Mouse (Mus musculus) intestine, embryonic 14.5 days (tissue): ENCODE results near the gene Scamp3. TPM values are rescaled to one million over a fixed set of nuclear protein-coding genes. Genes with fewer than 3 reads are reported as not detected.
"Not testable (repeated sequence)": the region's sequence is repeated elsewhere in the genome, so short reads cannot be mapped to it uniquely, and the experiment has no call there.

ENCODE experiments used
- ATAC-seq: fragments of 200-750 bp; cut with Nextera tagmentation; replicated peaks from 2 replicates; pipeline ENCODE4 v1.8.0; 2017; ENCODE audit warnings: low read depth, moderate number of reproducible peaks, moderate TSS enrichment, moderate library complexity; ENCODE audit not compliant: low FRiP score, low TSS enrichment
- DNase-seq: peaks from one replicate; pipeline ENCODE4 v3.0.0-alpha.2; 2018; ENCODE audit warnings: low spot score
- H3K27ac ChIP-seq: fragments of 300-500 bp; sonication (generic); 2 replicates; pipeline ENCODE4 v1.5.1; 2014; ENCODE audit warnings: low read depth, mild to moderate bottlenecking, control low read depth
- H3K27me3 ChIP-seq: fragments of 300-500 bp; sonication (generic); replicated peaks from 2 replicates; pipeline ENCODE4 v1.6.1; 2014; ENCODE audit warnings: low read length, control low read depth; ENCODE audit not compliant: control insufficient read depth, insufficient read depth
- H3K36me3 ChIP-seq: fragments of 300-500 bp; sonication (generic); 2 replicates; pipeline ENCODE4 v1.6.1; 2014; ENCODE audit warnings: low read length, control low read depth; ENCODE audit not compliant: control insufficient read depth, insufficient read depth
- H3K4me1 ChIP-seq: fragments of 300-500 bp; sonication (generic); replicated peaks from 2 replicates; pipeline ENCODE4 v1.6.1; 2014; ENCODE audit warnings: low read length, control low read depth, mixed read lengths; ENCODE audit not compliant: control insufficient read depth, insufficient read depth
- H3K4me2 ChIP-seq: fragments of 300-500 bp; sonication (generic); 2 replicates; pipeline ENCODE4 v1.6.1; 2014; ENCODE audit warnings: low read length
- H3K4me3 ChIP-seq: fragments of 300-500 bp; sonication (generic); 2 replicates; pipeline ENCODE4 v1.5.1; 2014; ENCODE audit warnings: low read depth, low read length, control low read depth, mixed read lengths
- H3K9ac ChIP-seq: fragments of 300-500 bp; sonication (generic); 2 replicates; pipeline ENCODE4 v1.6.1; 2014; ENCODE audit warnings: mild to moderate bottlenecking, low read length
- H3K9me3 ChIP-seq: fragments of 300-500 bp; sonication (generic); 2 replicates; pipeline ENCODE4 v1.6.1; 2016; ENCODE audit warnings: low read length, control low read depth; ENCODE audit not compliant: control insufficient read depth
- WGBS: fragments of 180-500 bp; shearing (Covaris S2); extraction: QIAGEN DNeasy Blood & Tissue Kit; methylation state at CpG from one replicate; pipeline ENCODE4 v1.1.7; 2014; 5-methylcytosine and 5-hydroxymethylcytosine counted together
- polyA plus RNA-seq: library from polyadenylated mRNA; unstranded; fragments of >200 nt; fragmentation: Nextera tagmentation; extraction: Ambion mirVana; gene quantifications from 2 replicates; pipeline ENCODE4 v1.2.1, GENCODE M21; 2014

Gene Scamp3
- polyA plus RNA-seq, 1 experiment from 2014 or later = 98.1 TPM

DNA sequence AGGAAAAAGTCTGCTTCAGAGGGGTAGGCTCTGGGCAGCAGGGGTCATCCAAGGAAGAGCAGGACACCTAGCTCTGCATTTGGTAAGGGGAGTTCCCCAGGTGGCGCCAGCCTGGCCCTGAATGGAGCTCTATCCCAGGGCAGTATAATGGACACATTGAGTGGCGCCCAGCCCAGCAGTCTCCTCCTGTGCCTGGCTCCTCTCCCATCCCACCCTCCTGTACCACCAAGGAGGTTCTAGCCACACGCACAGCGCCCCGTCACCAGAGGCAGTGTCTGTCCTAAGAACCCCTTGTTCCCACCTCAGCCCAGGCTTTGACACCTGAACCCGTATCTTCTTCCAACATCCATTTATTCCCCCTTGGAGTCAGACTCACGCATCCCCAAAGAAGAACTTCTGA lies 32.5 kb downstream of the Scamp3 start:
- H3K4me3 ChIP-seq = no peak overlapping the region
- no peak overlapping the region for H3K9ac ChIP-seq
- no peaks in the 10 kb centered on the region for H3K27me3 ChIP-seq
- H3K36me3 ChIP-seq = peaks cover 61% of the 10 kb centered on the region
- ATAC-seq (no peak), DNase-seq (no peak)
- H3K9me3 ChIP-seq = no peaks in the 10 kb centered on the region
- WGBS = 91% methylated on average over 7 of the region's 7 CpGs
- H3K4me2 ChIP-seq = no peak overlapping the region
- H3K27ac ChIP-seq = no peak overlapping the region
- H3K4me1 ChIP-seq = peaks cover 10% of the 10 kb centered on the region

DNA sequence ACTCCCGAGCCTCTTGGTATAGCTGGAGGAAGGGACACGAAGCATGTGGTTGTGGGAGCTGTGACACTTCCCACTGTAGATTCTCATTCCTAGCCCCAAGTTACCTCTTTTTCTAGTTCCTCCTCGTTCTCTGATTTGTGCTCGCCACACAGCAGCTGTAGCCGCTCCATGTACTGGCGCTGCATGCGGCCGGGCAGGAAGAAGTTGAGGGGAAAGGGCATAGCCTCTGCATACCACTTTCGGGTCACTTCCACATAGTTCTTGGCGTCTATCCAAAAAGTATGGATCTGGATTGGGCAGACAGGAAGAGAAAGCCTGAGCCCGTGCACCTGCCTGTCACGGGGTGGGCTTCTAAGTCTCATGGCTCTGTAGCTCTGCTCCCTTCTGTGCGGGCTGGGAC lies 32.9 kb downstream of the Scamp3 start:
- no peak for DNase-seq

DNA sequence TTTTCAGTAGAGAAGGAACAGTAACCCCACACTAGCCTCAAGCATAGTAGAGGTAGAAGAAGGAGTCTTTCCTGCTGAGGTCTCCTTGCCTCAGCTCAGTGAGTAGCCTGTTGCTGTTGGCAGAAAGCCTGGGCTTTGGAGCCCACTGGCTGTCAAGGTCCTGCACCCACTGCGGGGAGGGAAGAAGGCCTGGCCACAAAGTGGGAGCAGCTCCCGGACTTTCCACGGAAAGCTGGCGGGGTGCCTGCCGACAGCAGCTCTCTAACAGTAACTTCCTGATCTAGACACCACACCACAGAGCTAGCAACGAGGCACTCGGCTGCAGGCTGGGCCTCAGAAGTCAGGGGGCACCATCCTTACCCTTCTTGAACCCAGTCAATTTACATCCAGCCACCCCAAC lies 33.5 kb downstream of the Scamp3 start:
- WGBS = 72% methylated on average over 7 of the region's 7 CpGs
- H3K27ac ChIP-seq = no peak overlapping the region

More for the DNA sequence above, 32.9 kb downstream of the Scamp3 start:
- Histone ChIP-seq H3K27ac (no peak overlapping the region), H3K4me1 (peaks cover 15% of the 10 kb centered on the region), H3K9ac (no peak overlapping the region), H3K9me3 (no peaks in the 10 kb centered on the region), H3K4me2 (no peak overlapping the region), H3K4me3 (no peak overlapping the region), H3K27me3 (no peaks in the 10 kb centered on the region), H3K36me3 (peaks cover 57% of the 10 kb centered on the region)
- no peak for ATAC-seq
- 73% methylated on average over 13 of the region's 13 CpGs for WGBS

GRCm38 (mm10) chr3:89213803-89214530 lies 36.7 kb downstream of the Scamp3 start:
- Histone ChIP-seq H3K9me3 (no peaks in the 10 kb centered on the region), H3K4me1 (peaks cover 21% of the 10 kb centered on the region), H3K4me3 (peak overlapping the region; percentile 95)

More for the DNA sequence above, 33.5 kb downstream of the Scamp3 start:
- Histone ChIP-seq H3K4me1 (peaks cover 20% of the 10 kb centered on the region), H3K9ac (no peak overlapping the region), H3K36me3 (peaks cover 52% of the 10 kb centered on the region), H3K27me3 (no peaks in the 10 kb centered on the region), H3K4me3 (no peak overlapping the region), H3K9me3 (no peaks in the 10 kb centered on the region), H3K4me2 (no peak overlapping the region)
- no peak for DNase-seq
- ATAC-seq = no peak

GRCm38 (mm10) chr3:89214681-89215411 lies 37.6 kb downstream of the Scamp3 start, which contains the start of gene Thbs3:
Thbs3 (plus strand) TSS chr3:89215180.
- Histone ChIP-seq H3K4me3 (peak within 1 kb of the TSS; percentile 95), H3K4me1 (peaks cover 21% of the 10 kb centered on the region)

More at GRCm38 (mm10) chr3:89213803-89214530, 36.7 kb downstream of the Scamp3 start:
- ATAC-seq = peak; percentile 91
- Histone ChIP-seq H3K4me2 (peak overlapping the region; percentile 81), H3K9ac (peak overlapping the region; percentile 85), H3K36me3 (peaks cover 21% of the 10 kb centered on the region), H3K27ac (peak overlapping the region; percentile 99), H3K27me3 (no peaks in the 10 kb centered on the region)
- under 1% methylated on average over 65 of the region's 69 CpGs for WGBS
- peak; percentile 94 for DNase-seq

DNA sequence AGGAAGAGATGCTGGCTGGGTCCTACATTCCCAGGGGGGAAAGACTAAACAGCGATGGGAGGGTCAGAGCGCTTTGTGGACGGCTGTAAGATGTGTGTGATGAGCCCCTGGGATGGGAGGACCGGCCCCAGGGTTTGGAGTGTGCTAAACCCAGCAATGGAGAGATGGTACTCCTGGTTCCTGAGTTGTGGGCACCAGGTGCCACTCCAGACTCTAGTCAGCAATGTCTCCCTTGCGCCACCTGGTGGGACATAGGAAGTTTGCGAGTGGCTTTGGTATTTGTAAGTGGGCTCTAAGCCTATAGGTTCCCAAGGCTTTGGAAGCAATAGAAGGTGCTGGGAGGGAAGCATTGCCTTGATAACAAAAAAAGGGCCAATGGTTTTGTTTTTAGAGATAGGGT lies 38.6 kb downstream of the Scamp3 start:
- no peaks in the 10 kb centered on the region for H3K9me3 ChIP-seq
- under 1% methylated on average over 6 of the region's 6 CpGs for WGBS
- H3K4me3 ChIP-seq = peak overlapping the region; percentile 95
- H3K27me3 ChIP-seq = no peaks in the 10 kb centered on the region
- peak overlapping the region; percentile 44; the same call in 1 of the 2 replicates for H3K9ac ChIP-seq
- peak; percentile 93 for DNase-seq
- 0 out of 2 replicates have a peak, but pooled peaks have one; percentile 12 for ATAC-seq
- H3K27ac ChIP-seq = no peak overlapping the region
- H3K4me1 ChIP-seq = peaks cover 21% of the 10 kb centered on the region
- H3K4me2 ChIP-seq = peak overlapping the region; percentile 81
- H3K36me3 ChIP-seq = peaks cover 2% of the 10 kb centered on the region; the same call in 1 of the 2 replicates

More at GRCm38 (mm10) chr3:89214681-89215411, 37.6 kb downstream of the Scamp3 start, which contains the start of gene Thbs3:
- no peak for DNase-seq
- 1% methylated on average over 19 of the region's 19 CpGs for WGBS
- Histone ChIP-seq H3K9ac (peak within 1 kb of the TSS; percentile 85), H3K27me3 (no peaks in the 10 kb centered on the region), H3K36me3 (peaks cover 12% of the 10 kb centered on the region), H3K27ac (peak within 1 kb of the TSS; percentile 99), H3K4me2 (peak within 1 kb of the TSS; percentile 81), H3K9me3 (no peaks in the 10 kb centered on the region)
- no peak for ATAC-seq

- H3K27me3 ChIP-seq, H3K9ac ChIP-seq, ATAC-seq, H3K4me3 ChIP-seq, H3K9me3 ChIP-seq, H3K36me3 ChIP-seq, DNase-seq, H3K27ac ChIP-seq, H3K4me2 ChIP-seq: not testable (repeated sequence)
- 71% methylated on average over 7 of the region's 7 CpGs for WGBS
- H3K4me1 ChIP-seq = peaks cover 21% of the 10 kb centered on the region
Observed at GRCm38 (mm10) chr3:89216407-89216806, 39.1 kb downstream of the Scamp3 start.

- no peaks in the 10 kb centered on the region for H3K36me3 ChIP-seq
- peaks cover 12% of the 10 kb centered on the region; the same call in 1 of the 2 replicates for H3K4me1 ChIP-seq
- H3K4me2 ChIP-seq = no peak overlapping the region
- WGBS = 88% methylated on average over 1 of the region's 1 CpGs
- no peak overlapping the region for H3K9ac ChIP-seq
- no peaks in the 10 kb centered on the region for H3K9me3 ChIP-seq
- no peaks in the 10 kb centered on the region for H3K27me3 ChIP-seq
- DNase-seq = no peak
- no peak overlapping the region for H3K27ac ChIP-seq
- no peak for ATAC-seq
- H3K4me3 ChIP-seq = no peak overlapping the region
Observed at GRCm38 (mm10) chr3:89218271-89218670, 41.0 kb downstream of the Scamp3 start.
